Mouse (Mus musculus) macrophage (primary cell): Measurements from ENCODE around the gene Mrpl36. TPM values are rescaled to one million over a fixed set of nuclear protein-coding genes. Genes with fewer than 3 reads are reported as not detected.

Experiments
- H3K27ac ChIP-seq: fragments of 350-480 bp; formaldehyde crosslinking; 2 replicates; pipeline ENCODE4 v1.9.0; 2021
- H3K36me3 ChIP-seq: fragments of 350-480 bp; formaldehyde crosslinking; 2 replicates; pipeline ENCODE4 v1.9.0; 2021; ENCODE audit errors: inconsistent target
- H3K4me3 ChIP-seq: fragments of 350-480 bp; formaldehyde crosslinking; 2 replicates; pipeline ENCODE4 v1.9.0; 2021; ENCODE audit errors: inconsistent target
- H3K79me2 ChIP-seq: fragments of 350-480 bp; formaldehyde crosslinking; 2 replicates; pipeline ENCODE4 v1.9.0; 2021; ENCODE audit errors: inconsistent target
- WGBS: methylation state at CpG from one replicate; pipeline ENCODE4 v1.1.7; 2026; ENCODE audit warnings: inconsistent platforms; ENCODE audit not compliant: missing documents; 5-methylcytosine and 5-hydroxymethylcytosine counted together
- polyA plus RNA-seq: library from polyadenylated mRNA; stranded (reverse); fragments of 250-400 nt; gene quantifications from 3 replicates; pipeline ENCODE4 v1.2.4, GENCODE M21; 2018; ENCODE audit warnings: inconsistent platforms

The Mrpl36 gene
- polyA plus RNA-seq, 1 experiment from 2014 or later, result 29.1 TPM

DNA sequence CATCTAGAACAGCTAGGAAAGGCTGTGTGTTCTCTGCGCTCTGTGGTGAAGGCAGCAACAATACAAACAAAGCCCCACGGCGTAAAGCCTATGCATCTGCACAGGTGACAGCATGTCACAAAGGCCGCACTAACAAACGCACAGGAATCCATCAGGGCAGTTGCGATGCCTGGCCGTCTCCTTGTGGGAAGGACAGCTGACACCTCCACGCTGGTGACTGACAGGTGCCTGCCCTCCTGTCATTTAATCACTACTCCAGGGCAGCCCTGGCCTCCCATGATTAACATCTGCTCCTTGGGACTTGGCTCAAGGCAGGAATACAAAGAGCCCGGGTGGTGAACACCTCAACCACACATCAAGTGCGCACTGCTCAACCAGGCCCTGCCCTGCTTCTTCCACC, 5.7 kb upstream of the Mrpl36 start:
- 97% methylated on average over 10 of the region's 10 CpGs for WGBS
- Histone ChIP-seq H3K27ac (no peak overlapping the region), H3K36me3 (peaks cover 74% of the 10 kb centered on the region), H3K79me2 (peaks cover 57% of the 10 kb centered on the region), H3K4me3 (no peak overlapping the region)

DNA sequence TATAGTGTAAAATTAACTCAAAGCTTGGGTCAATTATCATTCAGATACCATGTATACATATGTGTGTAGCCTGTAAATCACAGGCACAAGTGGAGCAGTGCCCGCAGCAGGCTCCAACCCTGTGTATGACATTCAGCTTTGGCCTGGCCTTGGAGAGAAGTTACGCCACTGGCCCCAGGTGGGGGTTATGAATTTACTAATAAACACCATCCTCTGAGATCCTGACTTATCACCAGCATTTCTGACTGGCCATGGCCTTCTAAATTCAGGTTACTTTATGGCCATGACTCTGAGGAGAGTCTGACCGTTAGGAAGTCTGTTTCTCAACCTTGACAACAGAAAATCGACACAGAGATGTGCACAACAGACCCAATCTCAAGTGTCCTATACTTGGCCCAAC, 4.9 kb upstream of the Mrpl36 start:
- WGBS, result 95% methylated on average over 4 of the region's 4 CpGs

GRCm38 (mm10) chr13:73330844-73331501, 2.7 kb downstream of the Mrpl36 start:
- H3K36me3 ChIP-seq, result no peaks in the 10 kb centered on the region
- H3K79me2 ChIP-seq, result peaks cover 27% of the 10 kb centered on the region; the same call in 1 of the 2 replicates
- peak overlapping the region; percentile 40 for H3K27ac ChIP-seq
- WGBS, result 0% methylated on average over 42 of the region's 42 CpGs
- H3K4me3 ChIP-seq, result peak overlapping the region; percentile 62

More for the DNA sequence above, 4.9 kb upstream of the Mrpl36 start:
- H3K4me3 ChIP-seq, result no peak overlapping the region
- peaks cover 63% of the 10 kb centered on the region for H3K79me2 ChIP-seq
- H3K36me3 ChIP-seq, result peaks cover 66% of the 10 kb centered on the region
- no peak overlapping the region for H3K27ac ChIP-seq

GRCm38 (mm10) chr13:73331736-73332135, 3.4 kb downstream of the Mrpl36 start:
- peak overlapping the region; percentile 62 for H3K4me3 ChIP-seq
- H3K79me2 ChIP-seq, result peaks cover 21% of the 10 kb centered on the region; the same call in 1 of the 2 replicates
- H3K36me3 ChIP-seq, result no peaks in the 10 kb centered on the region
- WGBS, result 81% methylated on average over 3 of the region's 3 CpGs
- peak overlapping the region; percentile 40; the same call in 1 of the 2 replicates for H3K27ac ChIP-seq

GRCm38 (mm10) chr13:73336753-73337152, 8.4 kb downstream of the Mrpl36 start:
- Histone ChIP-seq H3K4me3 (no peak overlapping the region), H3K27ac (no peak overlapping the region), H3K36me3 (no peaks in the 10 kb centered on the region), H3K79me2 (peaks cover under 1% of the 10 kb centered on the region; the same call in 1 of the 2 replicates)
- 69% methylated on average over 7 of the region's 7 CpGs for WGBS

DNA sequence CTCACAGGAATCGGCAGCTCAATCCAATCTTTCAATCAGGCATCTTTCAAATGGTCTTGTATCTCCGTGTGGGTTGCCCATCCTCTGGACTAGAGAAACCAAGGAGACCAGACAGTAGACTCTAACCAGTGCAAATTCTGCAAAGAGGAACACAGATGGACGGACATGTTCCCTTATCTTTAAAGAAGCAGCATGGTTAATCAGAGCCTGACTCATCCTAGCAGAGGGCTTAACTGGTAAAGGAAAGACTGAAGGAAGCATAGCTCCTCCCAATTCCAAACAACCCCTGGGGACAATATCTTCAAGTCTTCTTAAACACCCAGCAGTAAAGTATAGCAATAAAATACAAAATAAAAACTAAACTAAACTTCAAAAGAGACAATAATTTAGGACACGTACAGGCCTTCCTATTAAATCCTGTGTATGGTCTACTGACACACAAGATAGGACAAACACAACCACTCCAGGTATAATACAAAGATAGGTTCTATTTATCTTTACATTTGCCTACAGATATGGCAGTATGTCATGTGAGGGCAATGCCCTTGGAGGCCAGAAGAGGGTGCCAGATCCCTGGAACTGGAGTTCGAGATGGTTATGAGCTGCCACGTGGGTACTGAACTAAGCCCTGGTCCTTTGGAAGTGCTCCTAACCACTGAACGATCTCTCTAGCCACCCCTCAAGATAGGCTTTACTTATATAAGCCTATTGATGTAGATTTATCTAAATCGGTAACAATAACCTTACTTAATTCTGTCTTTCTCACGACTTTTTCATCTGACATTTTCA, 17.0 kb downstream of the Mrpl36 start:
- no peaks in the 10 kb centered on the region for H3K79me2 ChIP-seq
- no peaks in the 10 kb centered on the region for H3K36me3 ChIP-seq
- no peak overlapping the region for H3K27ac ChIP-seq
- no peak overlapping the region for H3K4me3 ChIP-seq
- WGBS, result 69% methylated on average over 9 of the region's 9 CpGs

DNA sequence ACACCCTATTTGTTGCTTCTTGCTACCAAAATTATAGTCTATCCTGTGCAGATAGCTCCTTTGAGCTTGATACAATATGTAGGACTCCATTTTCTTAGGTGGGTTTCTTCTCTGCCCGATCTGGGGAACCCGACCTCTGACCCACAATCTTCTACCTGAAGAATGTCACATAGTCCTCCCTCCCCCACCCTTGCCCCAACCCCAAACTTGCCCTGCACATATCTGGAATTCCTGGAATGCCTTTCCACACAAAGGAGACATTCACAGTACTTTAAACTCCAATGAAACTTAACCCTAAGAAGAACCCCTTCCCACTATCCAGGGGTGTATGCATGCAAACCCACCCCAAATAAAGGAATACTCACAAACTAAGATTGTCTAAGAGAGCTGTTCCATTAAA, 17.8 kb downstream of the Mrpl36 start:
- no peaks in the 10 kb centered on the region for H3K79me2 ChIP-seq
- 47% methylated on average over 2 of the region's 2 CpGs for WGBS

GRCm38 (mm10) chr13:73346743-73347142, 18.4 kb downstream of the Mrpl36 start:
- WGBS, result 85% methylated on average over 4 of the region's 4 CpGs
- H3K4me3 ChIP-seq, result no peak overlapping the region
- H3K79me2 ChIP-seq, result no peaks in the 10 kb centered on the region
- H3K27ac ChIP-seq, result no peak overlapping the region
- no peaks in the 10 kb centered on the region for H3K36me3 ChIP-seq

More for the DNA sequence above, 17.8 kb downstream of the Mrpl36 start:
- H3K4me3 ChIP-seq, result no peak overlapping the region
- no peak overlapping the region for H3K27ac ChIP-seq
- no peaks in the 10 kb centered on the region for H3K36me3 ChIP-seq

GRCm38 (mm10) chr13:73347171-73347570, 18.9 kb downstream of the Mrpl36 start:
- Histone ChIP-seq H3K27ac (no peak overlapping the region), H3K4me3 (no peak overlapping the region), H3K79me2 (no peaks in the 10 kb centered on the region), H3K36me3 (no peaks in the 10 kb centered on the region)
- WGBS, result 80% methylated on average over 3 of the region's 3 CpGs

DNA sequence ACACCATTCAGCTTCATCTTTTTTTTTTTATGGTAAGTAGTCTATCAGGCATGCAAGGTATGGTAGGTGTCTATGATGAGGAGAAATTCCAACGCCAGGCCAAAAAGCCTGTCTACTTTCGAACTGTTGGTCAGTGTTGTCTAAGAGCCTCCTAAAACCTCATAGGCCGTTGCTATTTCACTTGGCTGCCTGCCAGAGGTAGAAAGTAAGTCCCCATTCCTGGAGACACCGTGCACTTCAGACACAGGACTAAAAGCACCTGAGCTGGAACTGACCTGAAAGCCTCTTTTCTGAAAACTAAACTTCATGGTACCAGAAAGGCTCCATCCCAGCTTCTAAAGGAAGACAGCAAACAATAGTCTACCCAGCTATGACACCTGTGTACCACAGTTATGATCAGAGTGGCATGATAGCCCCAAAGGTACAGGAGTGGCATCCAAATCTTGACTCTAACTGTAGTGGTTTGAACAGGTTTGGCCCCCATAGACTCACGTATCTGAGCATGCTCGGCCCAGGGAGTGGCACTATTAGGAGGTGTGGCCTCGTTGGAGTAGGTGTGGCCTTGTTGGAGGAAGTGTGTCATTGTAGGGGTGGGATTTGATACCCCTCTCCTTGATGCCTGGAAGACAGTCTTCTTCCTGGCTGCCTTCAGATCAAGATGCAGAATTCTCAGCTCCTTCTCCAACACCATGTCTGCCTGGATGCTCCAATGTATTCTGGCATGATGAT, 19.8 kb downstream of the Mrpl36 start:
- Histone ChIP-seq H3K4me3 (no peak overlapping the region), H3K36me3 (no peaks in the 10 kb centered on the region), H3K27ac (no peak overlapping the region), H3K79me2 (no peaks in the 10 kb centered on the region)
- 85% methylated on average over 6 of the region's 7 CpGs for WGBS

GRCm38 (mm10) chr13:73350741-73351140, 22.4 kb downstream of the Mrpl36 start:
- WGBS, result 92% methylated on average over 9 of the region's 9 CpGs
- Histone ChIP-seq H3K4me3 (no peak overlapping the region), H3K27ac (no peak overlapping the region), H3K79me2 (no peaks in the 10 kb centered on the region), H3K36me3 (no peaks in the 10 kb centered on the region)

- 56% methylated on average over 3 of the region's 3 CpGs for WGBS
- H3K36me3 ChIP-seq, result no peaks in the 10 kb centered on the region
Observed at GRCm38 (mm10) chr13:73351910-73352309, 23.6 kb downstream of the Mrpl36 start.

DNA sequence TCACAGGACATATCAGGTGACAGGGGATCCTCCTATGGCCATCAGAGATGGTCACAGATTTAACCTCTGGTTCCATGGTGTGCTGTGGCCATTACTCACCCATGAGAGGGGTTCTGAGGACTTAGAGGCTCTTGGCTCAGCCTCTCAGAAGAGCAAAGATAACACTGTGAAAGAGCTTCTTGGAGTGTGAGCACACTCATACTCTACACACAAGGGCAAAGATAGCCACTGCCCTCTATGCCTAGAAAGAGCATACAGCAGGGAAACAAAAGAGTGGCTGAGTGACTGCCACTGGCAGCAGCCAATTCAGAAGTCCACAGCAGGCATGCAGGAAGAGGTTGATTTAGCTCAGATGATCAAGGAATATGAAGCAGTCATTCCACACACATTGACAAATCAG, 24.2 kb downstream of the Mrpl36 start:
- no peaks in the 10 kb centered on the region for H3K79me2 ChIP-seq
- no peaks in the 10 kb centered on the region for H3K36me3 ChIP-seq
- H3K4me3 ChIP-seq, result no peak overlapping the region

More at GRCm38 (mm10) chr13:73351910-73352309, 23.6 kb downstream of the Mrpl36 start:
- no peak overlapping the region for H3K27ac ChIP-seq
- H3K79me2 ChIP-seq, result no peaks in the 10 kb centered on the region
- H3K4me3 ChIP-seq, result no peak overlapping the region

GRCm38 (mm10) chr13:73357106-73357505, 28.8 kb downstream of the Mrpl36 start:
- Histone ChIP-seq H3K27ac (no peak overlapping the region), H3K4me3 (no peak overlapping the region), H3K79me2 (no peaks in the 10 kb centered on the region), H3K36me3 (no peaks in the 10 kb centered on the region)
- WGBS, result 90% methylated on average over 3 of the region's 3 CpGs

More for the DNA sequence above, 24.2 kb downstream of the Mrpl36 start:
- no peak overlapping the region for H3K27ac ChIP-seq

DNA sequence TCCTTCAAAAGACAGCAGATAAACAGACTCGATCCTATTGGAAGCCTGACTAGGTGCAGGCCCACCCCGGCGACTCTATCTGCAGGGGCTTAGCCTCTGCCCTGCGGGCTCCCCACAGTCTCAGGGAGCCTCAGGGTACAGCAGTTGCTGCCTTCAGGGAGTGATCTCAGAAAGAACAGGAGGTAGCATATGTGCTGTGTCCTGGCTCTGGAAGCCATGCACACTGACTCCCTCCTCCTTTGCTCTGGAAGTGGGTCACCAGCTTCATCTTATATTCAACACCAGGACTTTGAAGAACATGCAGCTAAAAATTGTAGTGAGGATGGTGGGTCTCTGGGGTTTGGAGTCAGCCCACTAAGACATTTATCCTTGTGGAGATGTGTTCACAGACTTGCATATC, 45.1 kb downstream of the Mrpl36 start:
- WGBS, result 88% methylated on average over 4 of the region's 4 CpGs
- H3K4me3 ChIP-seq, result no peak overlapping the region
- H3K36me3 ChIP-seq, result no peaks in the 10 kb centered on the region
- H3K27ac ChIP-seq, result no peak overlapping the region
- no peaks in the 10 kb centered on the region for H3K79me2 ChIP-seq
